Mouse (Mus musculus) thymus, postnatal 0 days (tissue): ENCODE data around the gene Tmc3. TPM values are rescaled to one million over a fixed set of nuclear protein-coding genes. Genes with fewer than 3 reads are reported as not detected.

Source experiments
- DNase-seq: peaks from one replicate; pipeline ENCODE4 v3.0.0-alpha.2; 2015; ENCODE audit warnings: low spot score
- polyA plus RNA-seq: library from polyadenylated mRNA; unstranded; fragments of >200 nt; fragmentation: Nextera tagmentation; extraction: Ambion mirVana; gene quantifications from 2 replicates; pipeline ENCODE4 v1.2.1, GENCODE M21; 2015

Gene Tmc3
- 1.8 and 2.0 TPM in 2 replicates for polyA plus RNA-seq

GRCm38 (mm10) chr7:83584639-83585471, at the start of gene Tmc3:
TSS of gene Tmc3 (plus strand) at chr7:83584927.
- DNase-seq = no peak

GRCm38 (mm10) chr7:83541536-83542169, 43.1 kb upstream of the Tmc3 start:
- DNase-seq = no peak

- no peak for DNase-seq
Observed at GRCm38 (mm10) chr7:83548686-83549352, 35.9 kb upstream of the Tmc3 start.

GRCm38 (mm10) chr7:83549353-83549774, 35.4 kb upstream of the Tmc3 start:
- no peak for DNase-seq

GRCm38 (mm10) chr7:83549951-83550407, 34.7 kb upstream of the Tmc3 start:
- DNase-seq = peak; percentile 43

GRCm38 (mm10) chr7:83554477-83554876, 30.2 kb upstream of the Tmc3 start:
- DNase-seq = no peak

GRCm38 (mm10) chr7:83556488-83556887, 28.2 kb upstream of the Tmc3 start:
- no peak for DNase-seq

- DNase-seq = no peak
Observed at GRCm38 (mm10) chr7:83558741-83559280, 25.9 kb upstream of the Tmc3 start.

- DNase-seq = no peak
Observed at GRCm38 (mm10) chr7:83559495-83559894, 25.2 kb upstream of the Tmc3 start.

GRCm38 (mm10) chr7:83561849-83562248, 22.9 kb upstream of the Tmc3 start:
- no peak for DNase-seq

GRCm38 (mm10) chr7:83564635-83565291, 20.0 kb upstream of the Tmc3 start:
- DNase-seq = peak; percentile 20

GRCm38 (mm10) chr7:83565976-83566375, 18.8 kb upstream of the Tmc3 start:
- no peak for DNase-seq

- peak; percentile 46 for DNase-seq
Observed at GRCm38 (mm10) chr7:83567841-83568500, 16.8 kb upstream of the Tmc3 start.

- DNase-seq = no peak
Observed at GRCm38 (mm10) chr7:83568815-83569214, 15.9 kb upstream of the Tmc3 start.

- DNase-seq = no peak
Observed at GRCm38 (mm10) chr7:83569436-83569835, 15.3 kb upstream of the Tmc3 start.

GRCm38 (mm10) chr7:83571077-83571476, 13.7 kb upstream of the Tmc3 start:
- DNase-seq = no peak

- no peak for DNase-seq
Observed at GRCm38 (mm10) chr7:83571901-83572300, 12.8 kb upstream of the Tmc3 start.

GRCm38 (mm10) chr7:83572451-83572850, 12.3 kb upstream of the Tmc3 start:
- no peak for DNase-seq

- DNase-seq = no peak
Observed at GRCm38 (mm10) chr7:83580946-83581345, 3.8 kb upstream of the Tmc3 start.

GRCm38 (mm10) chr7:83594056-83594455, 9.3 kb downstream of the Tmc3 start:
- no peak for DNase-seq

- no peak for DNase-seq
Observed at GRCm38 (mm10) chr7:83597063-83597462, 12.3 kb downstream of the Tmc3 start.
